Mouse (Mus musculus): ENCODE measurements at regions not wholly inside any gene's neighbourhood (a gene's known extent, or its start where the extent isn't known, plus 50 kb on each side); places are given as distances from the start of the nearest gene placed in this dataset.

DNA sequence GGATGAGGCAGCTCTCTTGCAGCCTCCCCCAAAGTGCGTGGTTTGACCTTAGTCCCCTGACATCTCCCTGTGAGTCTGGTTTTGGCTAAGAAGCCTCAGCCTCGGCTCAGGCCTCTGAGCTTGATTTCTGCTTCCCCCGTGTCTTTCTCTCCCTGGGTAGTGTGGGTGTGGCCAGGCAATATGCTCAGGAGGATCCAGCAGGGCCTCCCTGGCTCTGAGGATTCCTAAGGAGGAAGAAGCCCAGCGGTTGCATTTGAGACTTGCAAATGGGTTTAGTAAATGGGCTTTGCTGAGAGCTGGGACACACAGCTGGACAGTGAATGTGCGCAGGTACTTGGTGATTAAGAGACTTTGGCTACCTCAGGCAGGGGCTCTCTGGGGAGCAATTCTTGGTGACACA, 238.0 kb upstream of the 4931429L15Rik start:
- Histone ChIP-seq H3K4me3 (replicated peaks; ENCODE audit: low read length) (no peak overlapping the region), H3K4me2 (replicated peaks) (no peak overlapping the region), H3K4me1 (replicated peaks; ENCODE audit: control insufficient read depth, insufficient read depth, low read length) (peaks cover 8% of the 10 kb centered on the region), H3K9me3 (ENCODE audit: control insufficient read depth, low read length) (no peaks in the 10 kb centered on the region), H3K27me3 (ENCODE audit: control insufficient read depth, insufficient read depth, low read length) (no peaks in the 10 kb centered on the region), H3K9ac (no peak overlapping the region), H3K27ac (no peak overlapping the region), H3K36me3 (replicated peaks; ENCODE audit: control insufficient read depth, insufficient read depth) (no peaks in the 10 kb centered on the region)
- WGBS = 45% methylated on average over 5 of the region's 5 CpGs
- no peak for DNase-seq (ENCODE audit: low spot score)
- ATAC-seq (ENCODE audit: low FRiP score) = no peak

DNA sequence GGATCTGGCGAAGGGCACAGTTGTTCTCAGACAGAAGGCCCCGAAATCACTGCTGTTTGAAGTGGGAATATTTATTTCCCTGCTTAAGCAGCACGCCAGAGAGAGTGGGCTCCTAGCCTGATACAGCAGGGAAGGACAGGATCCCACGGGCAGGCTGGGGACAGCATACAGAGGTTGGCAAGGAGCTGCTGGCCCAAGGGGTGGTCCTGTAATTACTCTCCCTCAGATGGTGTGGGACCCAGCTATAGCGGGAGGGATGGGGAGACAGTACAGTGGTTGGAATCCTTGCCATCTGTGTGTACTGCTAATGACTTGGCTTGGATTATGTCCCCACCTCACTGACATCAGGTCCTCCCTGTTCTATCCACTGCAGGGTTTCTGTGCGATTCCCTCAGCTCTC, 235.4 kb upstream of the 4931429L15Rik start:
- DNase-seq (ENCODE audit: low spot score) (no peak), ATAC-seq (ENCODE audit: low FRiP score) (no peak)
- H3K4me2 ChIP-seq (replicated peaks) = no peak overlapping the region
- peaks cover 8% of the 10 kb centered on the region for H3K4me1 ChIP-seq (replicated peaks; ENCODE audit: control insufficient read depth, insufficient read depth, low read length)
- no peaks in the 10 kb centered on the region for H3K27me3 ChIP-seq (ENCODE audit: control insufficient read depth, insufficient read depth, low read length)
- no peak overlapping the region for H3K4me3 ChIP-seq (replicated peaks; ENCODE audit: low read length)
- H3K36me3 ChIP-seq (replicated peaks; ENCODE audit: control insufficient read depth, insufficient read depth) = no peaks in the 10 kb centered on the region
- peak overlapping the region; percentile 26; the same call in 1 of the 2 replicates for H3K27ac ChIP-seq
- no peak overlapping the region for H3K9ac ChIP-seq
- H3K9me3 ChIP-seq (ENCODE audit: control insufficient read depth, low read length) = no peaks in the 10 kb centered on the region
- WGBS = 41% methylated on average over 6 of the region's 6 CpGs

DNA sequence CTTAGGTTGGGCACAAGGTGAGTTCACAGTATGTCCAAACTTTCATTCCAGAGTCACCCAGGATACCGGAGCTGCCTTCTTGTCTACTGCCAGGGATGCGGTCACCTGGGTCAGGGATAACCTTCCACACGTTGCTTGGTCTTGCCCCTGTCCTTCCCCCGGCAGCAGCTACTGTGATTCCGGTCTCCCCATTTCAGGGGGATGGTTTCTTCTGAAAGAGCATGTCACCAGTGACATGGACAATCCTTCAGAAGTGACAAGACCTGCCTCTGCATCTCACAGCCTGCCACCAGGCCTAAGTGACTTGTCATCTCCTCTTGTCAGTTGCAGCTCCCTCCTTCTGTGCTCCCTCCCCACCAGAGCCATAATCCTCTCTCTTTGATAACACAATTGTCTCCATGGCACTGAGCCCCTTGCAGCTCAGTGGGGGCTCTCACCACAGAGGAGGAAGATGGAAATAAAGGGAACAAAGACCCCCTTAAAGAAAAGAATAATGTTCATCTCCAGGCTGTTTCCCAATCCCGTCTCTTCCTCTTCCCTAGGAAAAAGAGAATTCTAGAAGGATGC, 234.9 kb upstream of the 4931429L15Rik start:
- whole genome bisulfite sequencing = 46% methylated on average over 6 of the region's 6 CpGs
- no peaks in the 10 kb centered on the region for H3K9me3 ChIP-seq (ENCODE audit: control insufficient read depth, low read length)

DNA sequence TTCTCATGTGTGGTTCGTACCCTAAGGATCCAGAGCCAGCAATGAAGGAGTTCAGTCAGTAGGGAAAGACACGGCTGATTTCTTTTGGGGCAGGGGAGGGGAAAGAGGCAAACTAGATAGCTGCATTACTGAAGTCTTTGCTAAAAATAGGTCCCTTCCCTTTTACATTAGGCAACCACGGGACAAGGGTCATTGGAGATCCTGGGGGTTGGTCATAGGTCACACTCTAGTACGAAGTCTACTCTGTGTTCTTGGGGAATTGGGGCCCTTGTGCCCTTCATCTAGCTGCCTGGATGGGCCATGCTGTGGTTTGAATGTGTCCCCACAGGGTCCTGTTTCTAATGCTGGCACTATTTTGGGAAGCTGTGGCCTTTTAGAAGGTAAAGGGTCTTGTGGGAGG, 229.6 kb upstream of the 4931429L15Rik start:
- Histone ChIP-seq H3K27me3 (ENCODE audit: control insufficient read depth, insufficient read depth, low read length) (no peaks in the 10 kb centered on the region), H3K4me2 (replicated peaks) (no peak overlapping the region), H3K9me3 (ENCODE audit: control insufficient read depth, low read length) (no peaks in the 10 kb centered on the region), H3K4me3 (replicated peaks; ENCODE audit: low read length) (no peak overlapping the region), H3K4me1 (replicated peaks; ENCODE audit: control insufficient read depth, insufficient read depth, low read length) (peaks cover 4% of the 10 kb centered on the region), H3K27ac (no peak overlapping the region), H3K36me3 (replicated peaks; ENCODE audit: control insufficient read depth, insufficient read depth) (no peaks in the 10 kb centered on the region), H3K9ac (no peak overlapping the region)
- DNase-seq (ENCODE audit: low spot score) (no peak), ATAC-seq (ENCODE audit: low FRiP score) (no peak)
- WGBS = 89% methylated on average over 4 of the region's 4 CpGs

More for the DNA sequence above, 234.9 kb upstream of the 4931429L15Rik start:
- no peak for ATAC-seq (ENCODE audit: low FRiP score)
- Histone ChIP-seq H3K4me1 (replicated peaks; ENCODE audit: control insufficient read depth, insufficient read depth, low read length) (peaks cover 8% of the 10 kb centered on the region), H3K9ac (no peak overlapping the region), H3K36me3 (replicated peaks; ENCODE audit: control insufficient read depth, insufficient read depth) (no peaks in the 10 kb centered on the region), H3K27ac (peak overlapping the region; percentile 26; the same call in 1 of the 2 replicates), H3K4me3 (replicated peaks; ENCODE audit: low read length) (no peak overlapping the region), H3K27me3 (ENCODE audit: control insufficient read depth, insufficient read depth, low read length) (no peaks in the 10 kb centered on the region), H3K4me2 (replicated peaks) (no peak overlapping the region)
- no peak for DNase-seq (ENCODE audit: low spot score)

DNA sequence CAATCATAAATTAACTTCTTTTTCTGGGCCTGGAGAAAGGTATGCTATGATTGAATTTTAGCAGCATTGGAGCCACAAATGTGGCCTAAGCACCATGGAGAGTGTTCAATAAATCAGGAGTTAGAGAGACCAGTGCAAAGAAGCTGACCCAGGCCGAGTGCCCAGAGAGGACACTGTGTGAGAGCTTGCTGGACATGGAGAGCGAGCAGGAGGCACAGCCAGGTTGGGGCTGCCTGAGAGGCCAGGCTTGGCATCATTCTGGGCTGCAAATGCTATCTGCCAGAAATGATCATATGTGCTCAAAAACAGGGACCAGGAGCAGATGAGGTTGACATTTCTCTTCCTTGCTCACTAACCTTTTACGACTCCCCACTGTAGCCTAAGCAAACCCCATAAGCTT, 224.5 kb upstream of the 4931429L15Rik start:
- WGBS = 87% methylated on average over 3 of the region's 3 CpGs
- Histone ChIP-seq H3K4me1 (replicated peaks; ENCODE audit: control insufficient read depth, insufficient read depth, low read length) (no peaks in the 10 kb centered on the region), H3K9me3 (ENCODE audit: control insufficient read depth, low read length) (no peaks in the 10 kb centered on the region), H3K4me3 (replicated peaks; ENCODE audit: low read length) (no peak overlapping the region), H3K36me3 (replicated peaks; ENCODE audit: control insufficient read depth, insufficient read depth) (no peaks in the 10 kb centered on the region), H3K27me3 (ENCODE audit: control insufficient read depth, insufficient read depth, low read length) (no peaks in the 10 kb centered on the region), H3K27ac (no peak overlapping the region), H3K9ac (no peak overlapping the region), H3K4me2 (replicated peaks) (no peak overlapping the region)
- no peak for DNase-seq (ENCODE audit: low spot score)
- no peak for ATAC-seq (ENCODE audit: low FRiP score)

DNA sequence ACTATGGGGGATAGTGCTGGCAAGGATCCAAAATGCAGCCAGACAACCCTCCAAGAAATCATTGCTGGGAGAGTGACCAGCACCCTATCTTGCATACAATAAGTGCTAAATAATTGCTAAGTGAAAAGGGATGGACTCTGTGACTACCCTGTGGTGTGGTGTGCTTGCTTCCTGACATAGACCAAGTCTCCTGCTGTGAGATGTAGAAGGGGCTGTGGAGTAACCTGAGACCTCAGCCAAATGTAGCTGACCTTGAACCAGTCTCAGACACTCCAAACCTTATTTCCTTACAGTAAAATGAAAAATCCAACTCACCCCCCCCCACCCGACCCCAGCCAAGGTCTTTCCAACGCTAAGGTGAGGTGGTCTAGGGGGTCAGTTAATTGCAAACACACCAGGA, 221.2 kb upstream of the 4931429L15Rik start:
- DNase-seq (ENCODE audit: low spot score) (no peak), ATAC-seq (ENCODE audit: low FRiP score) (no peak)
- no peaks in the 10 kb centered on the region for H3K4me1 ChIP-seq (replicated peaks; ENCODE audit: control insufficient read depth, insufficient read depth, low read length)
- H3K9ac ChIP-seq = no peak overlapping the region
- no peaks in the 10 kb centered on the region for H3K27me3 ChIP-seq (ENCODE audit: control insufficient read depth, insufficient read depth, low read length)
- H3K4me2 ChIP-seq (replicated peaks) = no peak overlapping the region
- no peaks in the 10 kb centered on the region for H3K36me3 ChIP-seq (replicated peaks; ENCODE audit: control insufficient read depth, insufficient read depth)
- H3K27ac ChIP-seq = no peak overlapping the region
- WGBS = 72% methylated on average over 2 of the region's 2 CpGs
- no peak overlapping the region for H3K4me3 ChIP-seq (replicated peaks; ENCODE audit: low read length)
- H3K9me3 ChIP-seq (ENCODE audit: control insufficient read depth, low read length) = no peaks in the 10 kb centered on the region

DNA sequence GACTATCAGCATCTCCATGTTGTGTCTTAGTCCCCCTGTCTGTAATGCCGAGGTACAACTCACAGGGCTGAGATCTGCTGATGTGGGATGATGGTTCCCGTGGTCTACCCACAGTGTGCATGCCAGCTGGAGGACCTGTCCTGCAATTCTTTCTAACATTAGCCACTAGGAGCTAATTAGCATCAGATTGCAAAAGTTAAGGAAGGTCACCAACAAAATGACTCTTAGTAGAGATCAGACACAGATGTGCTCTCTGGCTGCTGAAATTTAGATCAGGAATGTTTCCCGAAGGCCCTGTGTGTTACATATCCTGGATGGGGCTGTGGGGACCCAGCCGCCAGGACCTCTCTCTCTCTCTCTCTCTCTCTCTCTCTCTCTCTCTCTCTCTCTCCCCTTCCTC, 218.8 kb upstream of the 4931429L15Rik start:
- no peak overlapping the region for H3K9ac ChIP-seq
- H3K27me3 ChIP-seq (ENCODE audit: control insufficient read depth, insufficient read depth, low read length) = no peaks in the 10 kb centered on the region
- H3K4me2 ChIP-seq (replicated peaks) = no peak overlapping the region
- no peaks in the 10 kb centered on the region for H3K36me3 ChIP-seq (replicated peaks; ENCODE audit: control insufficient read depth, insufficient read depth)
- no peaks in the 10 kb centered on the region for H3K9me3 ChIP-seq (ENCODE audit: control insufficient read depth, low read length)
- no peaks in the 10 kb centered on the region for H3K4me1 ChIP-seq (replicated peaks; ENCODE audit: control insufficient read depth, insufficient read depth, low read length)
- DNase-seq (ENCODE audit: low spot score) = no peak
- no peak overlapping the region for H3K27ac ChIP-seq
- H3K4me3 ChIP-seq (replicated peaks; ENCODE audit: low read length) = no peak overlapping the region
- WGBS = 83% methylated on average over 4 of the region's 4 CpGs
- no peak for ATAC-seq (ENCODE audit: low FRiP score)

DNA sequence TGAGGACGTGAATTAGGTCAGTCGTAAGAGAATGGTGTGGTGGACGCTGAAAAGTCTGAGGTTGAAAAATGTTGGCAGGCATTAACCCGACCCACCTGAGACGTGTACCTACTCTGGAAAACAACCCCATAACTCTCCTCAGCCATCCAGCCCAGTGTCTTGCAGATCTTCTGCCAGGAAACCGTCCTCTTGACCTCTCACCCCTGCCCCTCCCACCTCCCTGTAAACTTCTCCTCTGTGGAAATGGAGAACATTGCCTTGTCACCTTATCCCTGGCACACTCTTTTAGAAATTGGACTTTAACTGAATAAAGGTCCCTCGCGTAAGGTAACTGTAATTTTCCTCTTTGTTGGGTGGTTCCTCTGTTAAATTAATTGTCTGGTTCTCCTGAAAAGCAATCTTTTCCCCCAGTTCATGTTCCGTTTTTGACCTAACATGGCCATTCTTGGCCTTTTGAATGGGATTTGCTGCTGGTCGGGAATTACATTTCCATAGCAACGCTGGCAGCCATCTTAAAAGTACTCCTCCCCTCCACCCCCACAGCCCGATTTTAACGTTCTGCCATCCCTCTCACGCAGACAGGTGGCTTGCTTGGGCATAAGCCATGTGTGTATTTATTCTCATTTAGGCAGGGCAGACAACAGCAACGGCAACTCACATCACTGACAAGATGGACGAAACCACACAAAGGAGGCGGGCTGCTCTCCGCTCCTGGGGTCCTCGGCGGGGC, 196.8 kb upstream of the 4931429L15Rik start:
- H3K27me3 ChIP-seq (ENCODE audit: control insufficient read depth, insufficient read depth, low read length) = no peaks in the 10 kb centered on the region
- no peaks in the 10 kb centered on the region for H3K4me1 ChIP-seq (replicated peaks; ENCODE audit: control insufficient read depth, insufficient read depth, low read length)
- H3K9me3 ChIP-seq (ENCODE audit: control insufficient read depth, low read length) = no peaks in the 10 kb centered on the region
- DNase-seq (ENCODE audit: low spot score) (no peak), ATAC-seq (ENCODE audit: low FRiP score) (no peak)
- WGBS = 74% methylated on average over 20 of the region's 20 CpGs
- no peak overlapping the region for H3K27ac ChIP-seq
- H3K4me2 ChIP-seq (replicated peaks) = no peak overlapping the region
- no peak overlapping the region for H3K9ac ChIP-seq
- no peaks in the 10 kb centered on the region for H3K36me3 ChIP-seq (replicated peaks; ENCODE audit: control insufficient read depth, insufficient read depth)
- H3K4me3 ChIP-seq (replicated peaks; ENCODE audit: low read length) = no peak overlapping the region

DNA sequence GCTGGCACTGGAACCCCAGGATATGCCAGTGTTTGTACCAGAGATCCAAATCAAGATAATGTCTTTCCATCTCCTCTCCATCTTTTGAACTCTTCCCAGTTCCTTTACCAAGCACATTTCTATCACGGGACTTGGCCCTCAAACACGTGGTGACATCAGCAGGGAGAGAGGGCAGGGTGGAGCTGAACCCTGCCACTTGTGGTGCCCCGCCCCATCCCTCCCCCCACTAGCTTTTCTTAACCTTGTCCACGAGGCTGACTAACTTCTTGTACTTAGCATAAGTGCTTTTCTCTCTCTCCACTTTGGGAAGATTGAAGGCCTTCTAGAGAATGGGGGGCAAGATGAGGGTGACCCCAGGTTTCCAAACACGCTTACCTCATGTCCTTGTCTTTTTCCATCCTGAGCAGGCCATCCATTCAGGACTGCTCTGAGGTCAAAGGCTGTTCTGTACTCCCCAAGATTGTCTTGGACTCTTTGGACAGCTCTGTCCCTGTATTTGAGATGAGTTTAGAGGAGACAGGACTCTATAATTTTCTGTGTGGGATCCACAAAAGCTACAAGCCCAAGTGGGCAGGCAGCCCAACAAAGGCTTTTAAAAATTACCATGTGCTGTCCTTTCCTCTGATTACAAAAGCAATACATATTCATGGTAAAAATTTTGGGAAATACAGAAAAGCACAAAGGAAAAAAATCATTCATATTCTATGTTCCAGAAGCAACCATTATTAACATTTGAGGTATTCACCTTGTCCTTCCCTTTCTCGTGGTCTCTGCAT, 192.7 kb upstream of the 4931429L15Rik start:
- Histone ChIP-seq H3K4me3 (replicated peaks; ENCODE audit: low read length) (no peak overlapping the region), H3K9me3 (ENCODE audit: control insufficient read depth, low read length) (no peaks in the 10 kb centered on the region), H3K4me1 (replicated peaks; ENCODE audit: control insufficient read depth, insufficient read depth, low read length) (peaks cover 10% of the 10 kb centered on the region), H3K9ac (no peak overlapping the region), H3K4me2 (replicated peaks) (no peak overlapping the region), H3K27me3 (ENCODE audit: control insufficient read depth, insufficient read depth, low read length) (0 out of 2 replicates have a peak, but pooled peaks cover 4% of the 10 kb centered on the region), H3K36me3 (replicated peaks; ENCODE audit: control insufficient read depth, insufficient read depth) (no peaks in the 10 kb centered on the region), H3K27ac (no peak overlapping the region)
- DNase-seq (ENCODE audit: low spot score) = no peak
- no peak for ATAC-seq (ENCODE audit: low FRiP score)
- 71% methylated on average over 6 of the region's 6 CpGs for WGBS
